Mouse (Mus musculus): ENCODE results near the gene Mri1. TPM values are rescaled to one million over a fixed set of nuclear protein-coding genes. Genes with fewer than 3 reads are reported as not detected.

Gene Mri1
- total and polyA plus RNA-seq, 3 experiments: 58.6 to 102 (median 62.1) TPM

- peaks cover 12 to 28% of the 10 kb centered on the region in 2 experiments for H3K36me3 ChIP-seq (replicated peaks in 1 of 2; ENCODE audit: control insufficient read depth in 1 of 2, insufficient read depth in 1 of 2, low read length in 1 of 2)
- H3K4me2 ChIP-seq (ENCODE audit: insufficient read depth, low read depth, poor library complexity, severe bottlenecking): peak overlapping the region; percentile 84
- H3K27ac ChIP-seq (ENCODE audit: insufficient read depth, low read depth): peak overlapping the region; percentile 30
- H3K4me3 ChIP-seq (replicated peaks in 1 of 3; ENCODE audit: low read depth in 2 of 3, low read length in 2 of 3, poor library complexity in 1 of 3): peak overlapping the region; percentile 71 to 96 (median 82)
- H3K4me1 ChIP-seq (ENCODE audit: control insufficient read depth in 1 of 2, insufficient read depth in 2 of 2): peaks cover 19 to 60% of the 10 kb centered on the region in 2 experiments
- dilution Hi-C loops (cut with MboI; ENCODE audit: extremely low pct_ligation_motif_present, extremely low pct_unique_long_range_greater_than_20kb, low sequenced_read_pairs): no loop called here
- no peaks in the 10 kb centered on the region for H3K27me3 ChIP-seq (replicated peaks)
- DNase-seq (ENCODE audit: extremely low read depth): no peak
- no peak for TF ChIP-seq CHD1 (IDR thresholded peaks at IDR 0.05; ENCODE audit: low read depth, low read length)
- TF ChIP-seq MAX (IDR thresholded peaks at IDR 0.05; ENCODE audit: low read length): no peak
- TF ChIP-seq USF2 (conservative IDR thresholded peaks at IDR 0.05; ENCODE audit: low read depth, low read length): no peak
- TF ChIP-seq UBTF (IDR thresholded peaks at IDR 0.05; ENCODE audit: low read depth, low read length): no peak
- no peak for TF ChIP-seq ELF1 (IDR thresholded peaks at IDR 0.05; ENCODE audit: low read depth, low read length)
- TF ChIP-seq TCF12 (IDR thresholded peaks at IDR 0.05; ENCODE audit: low read depth, low read length): no peak
- no peak for TF ChIP-seq POLR2A (IDR thresholded peaks at IDR 0.05; ENCODE audit: low read depth, low read length)
- TF ChIP-seq E2F4 (IDR thresholded peaks at IDR 0.05; ENCODE audit: insufficient replicate concordance, low read depth, low read length): no peak
- no peak for TF ChIP-seq MXI1 (IDR thresholded peaks at IDR 0.05; ENCODE audit: low read depth, low read length)
- TF ChIP-seq MYC (IDR thresholded peaks at IDR 0.05; ENCODE audit: low read depth, low read length): no peak
- TF ChIP-seq JUN (IDR thresholded peaks at IDR 0.05; ENCODE audit: insufficient read depth, low read depth, low read length): no peak
- TF ChIP-seq EP300 (IDR thresholded peaks at IDR 0.05; ENCODE audit: low read length): no peak
- no peak for TF ChIP-seq ZKSCAN1 (IDR thresholded peaks at IDR 0.05; ENCODE audit: borderline replicate concordance, low read depth, low read length)
- in situ Hi-C loops (cut with MboI; ENCODE audit: low pct_ligation_motif_present, low pct_unique_long_range_greater_than_20kb, low sequenced_read_pairs): loop anchor here (25.0 kb wide), 1 partner anchor 160 kb away; no protein-coding TSS in a partner anchor
- peak overlapping the region; percentile 93 for H3K9ac ChIP-seq (ENCODE audit: insufficient read depth, low read depth)
- H3K9me3 ChIP-seq (replicated peaks; ENCODE audit: low read length): no peaks in the 10 kb centered on the region
- H3K79me2 ChIP-seq (replicated peaks; ENCODE audit: control insufficient read depth, extremely low read depth, insufficient read depth, poor library complexity, severe bottlenecking): peaks cover 28% of the 10 kb centered on the region
Measured at GRCm38 (mm10) chr8:84202466-84202865, 54.7 kb downstream of the Mri1 start.

- Histone ChIP-seq H3K4me3 (replicated peaks in 1 of 3; ENCODE audit: low read depth in 2 of 3, low read length in 2 of 3, poor library complexity in 1 of 3) (peak overlapping the region; percentile 71 to 96 (median 82)), H3K9me3 (replicated peaks; ENCODE audit: low read length) (no peaks in the 10 kb centered on the region), H3K36me3 (replicated peaks in 1 of 2; ENCODE audit: control insufficient read depth in 1 of 2, insufficient read depth in 1 of 2, low read length in 1 of 2) (peaks cover 9 to 21% of the 10 kb centered on the region in 2 experiments), H3K4me2 (ENCODE audit: insufficient read depth, low read depth, poor library complexity, severe bottlenecking) (peak overlapping the region; percentile 84), H3K4me1 (ENCODE audit: control insufficient read depth in 1 of 2, insufficient read depth in 2 of 2) (peaks cover 18 to 52% of the 10 kb centered on the region in 2 experiments), H3K27me3 (replicated peaks) (no peaks in the 10 kb centered on the region), H3K27ac (ENCODE audit: insufficient read depth, low read depth) (peak overlapping the region; percentile 62), H3K9ac (ENCODE audit: insufficient read depth, low read depth) (peak overlapping the region; percentile 93), H3K79me2 (replicated peaks; ENCODE audit: control insufficient read depth, extremely low read depth, insufficient read depth, poor library complexity, severe bottlenecking) (peaks cover 27% of the 10 kb centered on the region)
- in situ Hi-C loops (cut with MboI; ENCODE audit: low pct_ligation_motif_present, low pct_unique_long_range_greater_than_20kb, low sequenced_read_pairs): loop anchor here (25.0 kb wide), 1 partner anchor 161 kb away; no protein-coding TSS in a partner anchor
- no peak for DNase-seq (ENCODE audit: extremely low read depth)
- dilution Hi-C loops (cut with MboI; ENCODE audit: extremely low pct_ligation_motif_present, extremely low pct_unique_long_range_greater_than_20kb, low sequenced_read_pairs): no loop called here
- no peak for TF ChIP-seq MAFK (IDR thresholded peaks at IDR 0.05; ENCODE audit: insufficient replicate concordance, low read length)
- TF ChIP-seq CTCF (conservative IDR thresholded peaks at IDR 0.05 in 1 of 2, IDR thresholded peaks at IDR 0.05 in 1 of 2; ENCODE audit: low read depth in 2 of 2, low read length in 2 of 2): no peak
- peak; percentile 48; the same call in 1 of the 2 replicates for TF ChIP-seq TCF12 (IDR thresholded peaks at IDR 0.05; ENCODE audit: low read depth, low read length)
- no peak for TF ChIP-seq EP300 (IDR thresholded peaks at IDR 0.05; ENCODE audit: low read length)
- TF ChIP-seq ZC3H11A (IDR thresholded peaks at IDR 0.05; ENCODE audit: low read depth, low read length): no peak
- TF ChIP-seq MEF2A (IDR thresholded peaks at IDR 0.05; ENCODE audit: borderline replicate concordance, low read depth, low read length): peak; percentile 52; the same call in 1 of the 2 replicates
- TF ChIP-seq PAX5 (IDR thresholded peaks at IDR 0.05; ENCODE audit: low read length): no peak
- no peak for TF ChIP-seq ZNF384 (IDR thresholded peaks at IDR 0.05; ENCODE audit: low read depth, low read length)
- TF ChIP-seq USF2 (conservative IDR thresholded peaks at IDR 0.05; ENCODE audit: low read depth, low read length): no peak
- TF ChIP-seq RAD21 (IDR thresholded peaks at IDR 0.05; ENCODE audit: low read depth, low read length): no peak
- no peak for TF ChIP-seq UBTF (IDR thresholded peaks at IDR 0.05; ENCODE audit: low read depth, low read length)
- no peak for TF ChIP-seq E2F4 (IDR thresholded peaks at IDR 0.05; ENCODE audit: insufficient replicate concordance, low read depth, low read length)
- no peak for TF ChIP-seq IRF4 (IDR thresholded peaks at IDR 0.05; ENCODE audit: low read depth, low read length)
- TF ChIP-seq NRF1 (IDR thresholded peaks at IDR 0.05; ENCODE audit: low read depth, low read length): peak; percentile 82
- TF ChIP-seq MYC (IDR thresholded peaks at IDR 0.05; ENCODE audit: low read depth, low read length): peak; percentile 45; the same call in 1 of the 2 replicates
- no peak for TF ChIP-seq KAT2A (IDR thresholded peaks at IDR 0.05; ENCODE audit: insufficient replicate concordance, low read length)
- TF ChIP-seq MXI1 (IDR thresholded peaks at IDR 0.05; ENCODE audit: low read depth, low read length): peak; percentile 87
- peak; percentile 62; the same call in 1 of the 2 replicates for TF ChIP-seq MAX (IDR thresholded peaks at IDR 0.05; ENCODE audit: low read length)
- no peak for TF ChIP-seq USF1 (IDR thresholded peaks at IDR 0.05; ENCODE audit: low read depth, low read length)
- TF ChIP-seq SIN3A (IDR thresholded peaks at IDR 0.05; ENCODE audit: low read length): peak; percentile 32; the same call in 1 of the 2 replicates
- peak; percentile 16; the same call in 1 of the 2 replicates for TF ChIP-seq ETS1 (conservative IDR thresholded peaks at IDR 0.05; ENCODE audit: low read depth, low read length)
- TF ChIP-seq POLR2A (IDR thresholded peaks at IDR 0.05; ENCODE audit: low read depth, low read length): peak; percentile 60
- TF ChIP-seq JUND (conservative IDR thresholded peaks at IDR 0.05; ENCODE audit: low read depth, low read length): no peak
- TF ChIP-seq GABPA (IDR thresholded peaks at IDR 0.05; ENCODE audit: insufficient replicate concordance, low read depth, low read length): no peak
- peak; percentile 96 for TF ChIP-seq BHLHE40 (IDR thresholded peaks at IDR 0.05; ENCODE audit: low read depth, low read length)
Measured at GRCm38 (mm10) chr8:84201545-84202245, 55.4 kb downstream of the Mri1 start.
